Mouse (Mus musculus) inflammation-experienced regulatory T-cells, adult 16 weeks (primary cell): ENCODE measurements around the gene Slc6a2. TPM values are rescaled to one million over a fixed set of nuclear protein-coding genes. Genes with fewer than 3 reads are reported as not detected.

Experiments used
- polyA plus RNA-seq: library from polyadenylated mRNA; unstranded; fragments of 100-300 nt; shearing (Covaris generic); gene quantifications from one replicate; pipeline ENCODE4 v1.2.1, GENCODE M21; 2017

The Slc6a2 gene
- polyA plus RNA-seq, result not detected

DNA sequence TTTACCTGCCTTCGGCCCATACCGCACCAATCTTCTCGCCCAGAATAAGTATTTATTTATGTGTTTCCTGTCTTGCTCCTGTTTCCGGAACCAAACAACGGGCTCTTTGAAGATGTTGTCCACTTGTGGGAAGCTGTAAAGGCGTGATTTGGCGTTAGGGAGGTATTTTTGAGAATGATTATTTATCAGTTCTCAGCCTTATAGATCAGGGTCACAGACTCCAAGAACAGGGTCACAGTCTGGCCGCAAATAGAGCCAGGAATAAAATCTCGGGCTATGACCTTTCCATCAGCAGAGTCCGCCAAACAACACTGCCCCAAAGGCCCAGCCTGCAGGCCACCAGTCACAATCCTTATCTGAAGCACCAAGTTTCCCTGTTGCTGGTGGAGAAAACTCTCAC is at the start of gene Slc6a2:
Slc6a2 (plus strand) TSS at position 301 of the 400 bp plus-strand sequence.

GRCm38 (mm10) chr8:93048092-93048491 is 88.2 kb downstream of the Slc6a2 start, which contains the start of gene Ces1a:
Ces1a (minus strand) TSS chr8:93048192.

Other genes starting within 250 kb of the Slc6a2 start
- not detected for gene Mmp2, start 132.8 kb upstream of the Slc6a2 start, polyA plus RNA-seq
- 1.5 TPM for gene Lpcat2, start 104.7 kb upstream of the Slc6a2 start, polyA plus RNA-seq
- not detected for gene Capns2, start 58.7 kb upstream of the Slc6a2 start, polyA plus RNA-seq
- not detected for gene Ces1a, start 88.1 kb downstream of the Slc6a2 start, polyA plus RNA-seq
- gene Ces1b, start 119.9 kb downstream of the Slc6a2 start, polyA plus RNA-seq, result not detected
- not detected for gene Ces1c, start 171.2 kb downstream of the Slc6a2 start, polyA plus RNA-seq
- not detected for gene Ces1d, start 237.8 kb downstream of the Slc6a2 start, polyA plus RNA-seq